Mouse (Mus musculus) splenic B cell, adult 2 months (primary cell): ENCODE results near the gene Sergef.
A peak's percentile ranks its signal among the peaks of the same experiment; 100 is the strongest.
"Not testable (repeated sequence)": the region's sequence is repeated elsewhere in the genome, so short reads cannot be mapped to it uniquely, and the experiment has no call there.

Experiments used
- DNase-seq: peaks from one replicate; pipeline ENCODE4 v3.0.0-alpha.2; 2011; ENCODE audit warnings: low read depth, low spot score
- H3K27me3 ChIP-seq: 2 replicates; pipeline ENCODE4 v1.6.1; 2012; ENCODE audit warnings: mild to moderate bottlenecking, low read length, moderate library complexity, mixed read lengths; ENCODE audit not compliant: control insufficient read depth, poor library complexity, insufficient read depth, severe bottlenecking
- H3K36me3 ChIP-seq: 2 replicates; pipeline ENCODE4 v1.6.1; 2012; ENCODE audit warnings: mild to moderate bottlenecking, low read length, moderate library complexity, mixed read lengths; ENCODE audit not compliant: control insufficient read depth, poor library complexity, insufficient read depth, severe bottlenecking

Sergef gene

DNA sequence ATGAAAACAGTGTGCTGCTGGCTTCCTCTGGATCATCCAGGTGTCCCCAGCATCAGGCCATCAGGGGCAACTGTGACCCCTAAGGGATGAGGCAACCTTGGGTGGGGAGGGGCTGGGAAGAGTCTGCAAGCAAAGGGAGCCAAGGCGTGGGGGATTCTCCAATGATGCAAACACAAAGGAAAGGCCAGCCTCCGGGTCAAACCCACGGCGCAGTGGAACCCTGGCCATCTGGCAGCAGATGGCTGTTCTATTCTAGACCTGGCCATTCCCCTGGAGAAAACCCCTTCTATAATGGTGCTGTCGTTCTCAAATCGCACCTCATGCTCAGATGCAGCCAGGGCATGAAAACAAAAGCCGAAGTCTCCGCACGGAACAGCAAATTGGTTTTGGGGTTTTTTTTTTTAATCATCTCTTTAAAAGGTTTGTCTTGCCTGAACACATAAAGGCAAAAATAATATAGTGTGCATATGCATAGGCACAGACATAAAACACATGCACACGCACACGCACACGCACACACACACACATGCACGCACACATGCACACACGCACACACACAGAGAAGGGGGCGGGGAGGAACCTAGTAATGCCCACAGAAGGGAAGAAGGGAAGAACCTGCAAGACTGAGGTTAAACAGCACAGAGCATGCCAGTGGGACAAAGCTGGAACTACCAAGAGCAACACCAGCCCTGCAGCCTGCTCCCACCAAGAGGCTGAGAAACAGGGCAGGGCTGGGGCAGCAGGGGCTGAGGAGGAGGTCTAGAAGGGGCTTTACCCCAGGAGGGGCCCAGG, 66.6 kb downstream of the Sergef start:
- H3K36me3 ChIP-seq = peaks cover 3% of the 10 kb centered on the region
- no peak for DNase-seq
- no peaks in the 10 kb centered on the region for H3K27me3 ChIP-seq

DNA sequence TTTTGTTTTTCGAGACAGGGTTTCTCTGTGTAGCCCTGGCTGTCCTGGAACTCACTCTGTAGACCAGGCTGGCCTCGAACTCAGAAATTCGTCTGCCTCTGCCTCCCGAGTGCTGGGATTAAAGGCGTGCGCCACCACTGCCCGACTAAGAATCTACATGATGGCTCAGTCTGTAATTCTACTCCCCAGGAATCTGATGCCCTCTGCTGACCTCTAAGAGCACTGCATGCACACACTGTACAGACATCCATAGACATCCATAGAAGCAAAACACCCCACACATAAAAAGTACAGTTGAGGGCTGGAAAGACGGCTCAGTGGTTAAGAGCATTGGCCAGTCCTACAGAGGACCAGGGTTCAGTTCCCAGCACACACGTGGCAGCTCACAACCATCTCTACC, 70.1 kb downstream of the Sergef start:
- DNase-seq = peak; percentile 73
- H3K27me3 ChIP-seq, H3K36me3 ChIP-seq: not testable (repeated sequence)

- H3K27me3 ChIP-seq = no peaks in the 10 kb centered on the region
- no peak for DNase-seq
- peaks cover 6% of the 10 kb centered on the region; the same call in 1 of the 2 replicates for H3K36me3 ChIP-seq
These were observed 73.1 kb downstream of the Sergef start for GRCm38 (mm10) chr7:46566318-46567007.

- no peak for DNase-seq
- Histone ChIP-seq H3K36me3 (peaks cover 5% of the 10 kb centered on the region; the same call in 1 of the 2 replicates), H3K27me3 (no peaks in the 10 kb centered on the region)
These were observed 74.2 kb downstream of the Sergef start for GRCm38 (mm10) chr7:46565374-46565773.

- Histone ChIP-seq H3K27me3 (no peaks in the 10 kb centered on the region), H3K36me3 (peaks cover 5% of the 10 kb centered on the region; the same call in 1 of the 2 replicates)
- peak; percentile 35 for DNase-seq
These were observed 75.8 kb downstream of the Sergef start for GRCm38 (mm10) chr7:46563801-46564200.

DNA sequence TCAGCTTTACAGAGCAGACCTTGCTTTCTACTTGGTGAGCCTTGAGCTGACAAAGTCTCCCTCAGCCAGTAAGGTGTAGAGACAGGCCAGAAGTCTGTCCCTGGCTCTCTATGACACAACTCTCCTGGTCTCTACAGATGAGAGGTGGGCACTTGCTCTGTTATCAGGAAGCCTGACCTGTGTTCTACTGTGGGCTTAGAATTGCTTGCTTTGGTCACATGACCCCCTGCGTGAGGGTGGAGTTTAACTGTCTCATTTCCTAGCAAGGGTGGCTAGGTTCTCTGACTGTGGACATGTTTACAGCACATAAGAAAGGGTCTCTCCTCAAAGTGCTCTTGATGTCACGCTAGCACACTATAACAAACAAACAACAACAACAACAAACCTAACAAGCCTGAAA, 79.5 kb downstream of the Sergef start:
- DNase-seq = no peak
- H3K27me3 ChIP-seq = no peaks in the 10 kb centered on the region
- 0 out of 2 replicates have a peak, but pooled peaks cover 1% of the 10 kb centered on the region for H3K36me3 ChIP-seq

- Histone ChIP-seq H3K27me3 (no peaks in the 10 kb centered on the region), H3K36me3 (0 out of 2 replicates have a peak, but pooled peaks cover 1% of the 10 kb centered on the region)
- DNase-seq = no peak
These were observed 80.0 kb downstream of the Sergef start for GRCm38 (mm10) chr7:46559643-46560042.

DNA sequence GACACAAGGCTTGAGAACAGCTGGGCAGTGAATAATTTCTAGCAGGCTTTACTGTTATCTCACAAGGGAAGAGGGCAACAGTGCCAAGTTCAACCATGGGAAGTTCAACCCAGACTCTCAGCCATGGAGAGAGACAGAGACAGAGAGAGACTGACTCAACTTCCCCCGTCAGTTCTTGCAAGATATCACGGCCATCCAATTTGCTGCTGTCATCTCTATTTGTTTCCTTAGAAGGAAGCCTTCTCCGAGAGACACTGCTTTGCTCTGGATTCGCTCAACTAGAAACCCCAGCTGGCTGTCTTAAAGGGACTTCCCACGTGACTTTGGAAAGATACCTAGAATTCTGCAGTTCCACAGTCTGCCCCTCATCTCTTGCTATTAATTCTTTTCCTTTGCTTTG, 80.6 kb downstream of the Sergef start:
- H3K36me3 ChIP-seq = no peaks in the 10 kb centered on the region
- DNase-seq = no peak

GRCm38 (mm10) chr7:46557996-46558395, 81.6 kb downstream of the Sergef start:
- H3K36me3 ChIP-seq = 0 out of 2 replicates have a peak, but pooled peaks cover 1% of the 10 kb centered on the region
- peak; percentile 49 for DNase-seq
- no peaks in the 10 kb centered on the region for H3K27me3 ChIP-seq

More for the DNA sequence above, 80.6 kb downstream of the Sergef start:
- H3K27me3 ChIP-seq = no peaks in the 10 kb centered on the region

GRCm38 (mm10) chr7:46557387-46557786, 82.2 kb downstream of the Sergef start:
- DNase-seq = no peak

GRCm38 (mm10) chr7:46556358-46557118, 83.1 kb downstream of the Sergef start:
- H3K27me3 ChIP-seq = no peaks in the 10 kb centered on the region
- no peak for DNase-seq
- 0 out of 2 replicates have a peak, but pooled peaks cover 1% of the 10 kb centered on the region for H3K36me3 ChIP-seq

More at GRCm38 (mm10) chr7:46557387-46557786, 82.2 kb downstream of the Sergef start:
- Histone ChIP-seq H3K36me3 (0 out of 2 replicates have a peak, but pooled peaks cover 1% of the 10 kb centered on the region), H3K27me3 (no peaks in the 10 kb centered on the region)

DNA sequence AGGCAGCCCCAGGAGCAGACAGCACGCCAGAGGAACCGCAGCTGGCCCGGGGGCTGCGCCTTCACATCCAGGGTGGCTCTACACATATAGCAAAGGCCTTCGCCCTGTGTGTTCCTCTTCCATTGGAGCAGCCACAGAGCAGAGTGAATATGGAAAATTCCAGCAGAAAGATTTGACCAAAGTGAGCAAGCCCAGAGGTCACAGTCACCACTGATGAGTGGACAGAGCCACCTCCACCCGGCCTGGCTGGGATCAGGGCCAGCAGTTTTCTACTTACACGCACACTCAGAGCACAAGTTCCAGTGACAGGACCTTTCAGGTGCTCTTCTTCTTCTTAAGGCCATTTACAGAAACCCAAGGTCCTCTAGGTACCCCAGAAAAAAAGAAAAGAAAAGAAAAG, 83.9 kb downstream of the Sergef start:
- DNase-seq = no peak
- H3K36me3 ChIP-seq = peaks cover 1% of the 10 kb centered on the region; the same call in 1 of the 2 replicates
- H3K27me3 ChIP-seq = no peaks in the 10 kb centered on the region

GRCm38 (mm10) chr7:46554855-46555254, 84.8 kb downstream of the Sergef start:
- H3K27me3 ChIP-seq = no peaks in the 10 kb centered on the region
- peaks cover 1% of the 10 kb centered on the region; the same call in 1 of the 2 replicates for H3K36me3 ChIP-seq
- DNase-seq = no peak

DNA sequence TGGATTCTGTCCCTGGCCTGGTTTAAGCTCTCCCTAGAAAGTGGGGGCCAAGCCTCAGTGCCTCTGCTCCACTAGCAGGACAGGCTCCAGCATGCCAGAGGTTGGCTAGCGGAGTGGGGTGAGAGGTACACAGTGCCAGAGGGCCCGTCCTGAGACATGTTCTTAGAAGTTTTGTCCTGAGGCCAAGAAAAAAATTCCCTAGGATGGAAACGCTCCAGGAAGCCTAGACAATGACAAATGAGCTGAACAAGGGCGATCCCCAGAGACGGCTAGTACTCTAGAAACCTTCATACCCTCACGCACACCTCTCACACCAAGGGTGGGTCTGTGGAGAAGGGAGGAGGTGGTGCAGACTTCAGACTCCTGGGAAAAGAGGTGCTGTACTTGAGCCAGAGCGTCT, 85.6 kb downstream of the Sergef start:
- Histone ChIP-seq H3K36me3 (peaks cover 1% of the 10 kb centered on the region; the same call in 1 of the 2 replicates), H3K27me3 (no peaks in the 10 kb centered on the region)
- no peak for DNase-seq
